In genomic region chr8:87662307-87662771, GRCm38 (mm10) we compare ENCODE assay signal across 8 mouse cellular contexts.
A peak's percentile ranks its signal among the peaks of the same experiment; 100 is the strongest.
DNase-seq lines count a peak whose midpoint lies in the region; ATAC-seq lines count a peak whose summit lies in the region.

No protein-coding gene starts in this region.

- H3K4me3 ChIP-seq in kidney, embryonic 15.5 days (replicated peaks), result peak overlapping the region; percentile 36
- H3K4me3 ChIP-seq in heart, embryonic 16.5 days (ENCODE audit: low read length), result peak overlapping the region; percentile 45
- H3K4me3 ChIP-seq in midbrain, embryonic 10.5 days, result peak overlapping the region; percentile 46

- H3K9ac ChIP-seq in kidney, embryonic 15.5 days, result no peak overlapping the region
- H3K9ac ChIP-seq in heart, embryonic 16.5 days (ENCODE audit: low read length), result peak overlapping the region; percentile 14; the same call in 1 of the 2 replicates

- DNase-seq in kidney, postnatal 10 days, result no peak
- peak; percentile 69 to 71 for DNase-seq in cerebellum, postnatal 10 days
- peak; percentile 59 for DNase-seq in midbrain, embryonic 10.5 days (ENCODE audit: low spot score)
- DNase-seq in urinary bladder, postnatal 10 days (ENCODE audit: low spot score), result no peak
- DNase-seq in gastrocnemius, postnatal 36 days, result no peak

- no peak for ATAC-seq in kidney, embryonic 15.5 days (replicated peaks; ENCODE audit: low FRiP score)
- no peak for ATAC-seq in heart, embryonic 16.5 days (replicated peaks; ENCODE audit: extremely low read depth, insufficient read depth, low FRiP score)
- ATAC-seq in monocyte, adult 5-6 weeks (replicated peaks; ENCODE audit: insufficient number of reproducible peaks, low FRiP score, low TSS enrichment, poor library complexity, severe bottlenecking), result no peak

- peaks cover 35% of the 10 kb centered on the region for H3K27me3 ChIP-seq in kidney, embryonic 15.5 days
- H3K27me3 ChIP-seq in heart, embryonic 16.5 days (ENCODE audit: control insufficient read depth, insufficient read depth, low read length), result peaks cover 46% of the 10 kb centered on the region
- H3K27me3 ChIP-seq in midbrain, embryonic 10.5 days (ENCODE audit: low read depth, poor library complexity, severe bottlenecking), result peaks cover 63% of the 10 kb centered on the region

- no peaks in the 10 kb centered on the region for H3K36me3 ChIP-seq in kidney, embryonic 15.5 days
- no peaks in the 10 kb centered on the region for H3K36me3 ChIP-seq in heart, embryonic 16.5 days (ENCODE audit: control insufficient read depth, insufficient read depth)
- peaks cover 18% of the 10 kb centered on the region for H3K36me3 ChIP-seq in midbrain, embryonic 10.5 days

- intact Hi-C loops in gastrocnemius, postnatal 36 days (cut with DNase I), result loop anchor here (5.0 kb wide), 3 partner anchors 70 to 300 kb away; no protein-coding TSS in a partner anchor

- H3K4me2 ChIP-seq in kidney, embryonic 15.5 days, result peak overlapping the region; percentile 71
- H3K4me2 ChIP-seq in heart, embryonic 16.5 days (ENCODE audit: low read depth, low read length), result peak overlapping the region; percentile 62

- H3K27ac ChIP-seq in kidney, embryonic 15.5 days, result 0 out of 2 replicates have a peak overlapping the region, but pooled peaks have one; percentile 34
- no peak overlapping the region for H3K27ac ChIP-seq in heart, embryonic 16.5 days (ENCODE audit: low read length)
- H3K27ac ChIP-seq in midbrain, embryonic 10.5 days (replicated peaks), result peak overlapping the region; percentile 73

- no peaks in the 10 kb centered on the region for H3K9me3 ChIP-seq in kidney, embryonic 15.5 days (replicated peaks)
- H3K9me3 ChIP-seq in heart, embryonic 16.5 days (replicated peaks; ENCODE audit: control insufficient read depth, low read length), result no peaks in the 10 kb centered on the region
- no peaks in the 10 kb centered on the region for H3K9me3 ChIP-seq in midbrain, embryonic 10.5 days (replicated peaks)

- peaks cover 44% of the 10 kb centered on the region for H3K4me1 ChIP-seq in kidney, embryonic 15.5 days
- H3K4me1 ChIP-seq in heart, embryonic 16.5 days (ENCODE audit: control insufficient read depth, insufficient read depth, low read length), result peaks cover 23% of the 10 kb centered on the region
- peaks cover 48% of the 10 kb centered on the region for H3K4me1 ChIP-seq in midbrain, embryonic 10.5 days

- WGBS in kidney, embryonic 15.5 days, result 10% methylated on average over 27 of the region's 27 CpGs
- WGBS in heart, embryonic 16.5 days, result 12% methylated on average over 27 of the region's 27 CpGs
- WGBS in midbrain, embryonic 10.5 days, result under 1% methylated on average over 27 of the region's 27 CpGs

Comparison
In these comparisons a context has a peak if more than half of its experiments do, and no peak if none do; other contexts are left out.
1. DNase-seq: peak in cerebellum, postnatal 10 days (2 of 2) and midbrain, embryonic 10.5 days (single experiment); none in kidney, postnatal 10 days (single experiment), urinary bladder, postnatal 10 days (single experiment) and gastrocnemius, postnatal 36 days (0 of 2).
2. Peak in every context shown above with its lines, with median percentiles within 50 percentile points of each other: H3K4me3 ChIP-seq.